Mouse (Mus musculus): ENCODE measurements around the gene Sept6. TPM values are rescaled to one million over a fixed set of nuclear protein-coding genes. Genes with fewer than 3 reads are reported as not detected.

Sept6 gene
- total and polyA plus RNA-seq, 3 experiments, result 94.1 to 180 (median 98.8) TPM

DNA sequence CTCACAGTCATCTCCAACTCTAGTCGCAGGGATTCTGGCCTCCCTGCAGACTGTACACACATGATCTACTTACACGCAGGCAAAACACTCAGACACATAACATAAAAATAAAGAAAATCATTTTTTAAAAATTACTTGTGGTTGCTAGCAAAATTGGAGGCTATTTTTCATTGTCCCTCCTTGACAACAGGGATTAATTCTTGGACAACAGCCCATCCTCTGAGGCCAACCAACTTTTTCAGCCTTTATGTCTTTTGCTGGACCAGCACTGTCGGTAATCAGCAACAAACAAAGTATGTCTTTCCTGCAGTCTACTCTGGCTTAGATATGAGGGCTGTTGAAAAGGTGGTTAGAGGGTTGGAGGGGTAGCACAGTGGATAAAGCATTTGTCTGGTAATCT is 50.5 kb downstream of the Sept6 start:
- no peaks in the 10 kb centered on the region for H3K9me3 ChIP-seq (replicated peaks; ENCODE audit: low read length)
- dilution Hi-C loops (cut with MboI; ENCODE audit: extremely low pct_ligation_motif_present, extremely low pct_unique_long_range_greater_than_20kb, low sequenced_read_pairs), result no loop called here

DNA sequence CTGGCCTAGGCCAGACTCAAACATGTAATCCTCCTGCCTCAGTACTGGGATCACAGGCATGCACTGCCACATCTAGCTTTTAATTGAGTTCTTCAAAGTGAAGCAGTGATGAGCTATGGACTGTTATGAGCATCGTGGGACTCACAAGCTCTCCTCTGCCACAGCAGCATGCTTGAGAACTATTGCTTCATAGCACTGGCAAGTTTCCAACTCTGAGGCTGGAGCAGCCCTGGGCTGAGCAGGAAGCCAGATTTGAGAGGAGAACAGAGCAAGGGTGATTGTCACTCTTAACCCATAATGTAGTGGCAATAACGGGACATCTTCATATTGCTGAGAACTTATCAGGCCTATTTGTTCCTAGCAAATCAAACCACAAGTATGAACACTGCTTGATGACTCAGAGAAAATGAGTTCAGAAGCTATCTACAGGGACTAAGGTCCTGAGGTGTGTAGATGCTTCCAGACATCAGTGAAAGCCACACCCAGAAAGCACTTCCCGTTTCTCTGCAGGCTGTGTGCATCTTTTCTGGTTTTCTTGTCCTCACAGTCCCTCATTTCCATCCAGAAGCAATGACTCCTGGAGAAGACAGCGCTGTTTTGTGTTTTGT is 51.7 kb downstream of the Sept6 start:
- Histone ChIP-seq H3K4me1 (ENCODE audit: control insufficient read depth in 1 of 2, insufficient read depth in 2 of 2) (peaks cover 0 to 10% of the 10 kb centered on the region in 2 experiments; a peak in 1 of 4 replicates), H3K27ac (ENCODE audit: insufficient read depth, low read depth) (no peak overlapping the region), H3K27me3 (replicated peaks) (no peaks in the 10 kb centered on the region), H3K4me2 (ENCODE audit: insufficient read depth, low read depth, poor library complexity, severe bottlenecking) (no peak overlapping the region), H3K79me2 (replicated peaks; ENCODE audit: control insufficient read depth, extremely low read depth, insufficient read depth, poor library complexity, severe bottlenecking) (no peaks in the 10 kb centered on the region), H3K9me3 (replicated peaks; ENCODE audit: low read length) (no peaks in the 10 kb centered on the region), H3K4me3 (replicated peaks in 1 of 3; ENCODE audit: low read depth in 2 of 3, low read length in 2 of 3, poor library complexity in 1 of 3) (no peak overlapping the region), H3K9ac (ENCODE audit: insufficient read depth, low read depth) (no peak overlapping the region), H3K36me3 (replicated peaks in 1 of 2; ENCODE audit: control insufficient read depth in 1 of 2, insufficient read depth in 1 of 2, low read length in 1 of 2) (peaks cover 40 to 88% of the 10 kb centered on the region in 2 experiments)
- in situ Hi-C loops (cut with MboI; ENCODE audit: low pct_ligation_motif_present, low pct_unique_long_range_greater_than_20kb, low sequenced_read_pairs) (no loop called here), dilution Hi-C loops (cut with MboI; ENCODE audit: extremely low pct_ligation_motif_present, extremely low pct_unique_long_range_greater_than_20kb, low sequenced_read_pairs) (no loop called here)
- DNase-seq (ENCODE audit: extremely low read depth), result peak; percentile 31
- TF ChIP-seq JUND (conservative IDR thresholded peaks at IDR 0.05; ENCODE audit: low read depth, low read length) (no peak), CTCF (conservative IDR thresholded peaks at IDR 0.05 in 1 of 2, IDR thresholded peaks at IDR 0.05 in 1 of 2; ENCODE audit: low read depth in 2 of 2, low read length in 2 of 2) (no peak), TBP (conservative IDR thresholded peaks at IDR 0.05; ENCODE audit: low read depth, low read length) (no peak), RAD21 (IDR thresholded peaks at IDR 0.05; ENCODE audit: low read depth, low read length) (no peak), USF1 (IDR thresholded peaks at IDR 0.05; ENCODE audit: low read depth, low read length) (no peak), MEF2A (IDR thresholded peaks at IDR 0.05; ENCODE audit: borderline replicate concordance, low read depth, low read length) (no peak), MAX (IDR thresholded peaks at IDR 0.05; ENCODE audit: low read length) (no peak), GABPA (IDR thresholded peaks at IDR 0.05; ENCODE audit: insufficient replicate concordance, low read depth, low read length) (no peak), CHD1 (IDR thresholded peaks at IDR 0.05; ENCODE audit: low read depth, low read length) (no peak), NRF1 (IDR thresholded peaks at IDR 0.05; ENCODE audit: low read depth, low read length) (no peak), EP300 (IDR thresholded peaks at IDR 0.05; ENCODE audit: low read length) (no peak), RCOR1 (conservative IDR thresholded peaks at IDR 0.05; ENCODE audit: low read depth, low read length) (no peak), PAX5 (IDR thresholded peaks at IDR 0.05; ENCODE audit: low read length) (no peak), MAFK (IDR thresholded peaks at IDR 0.05; ENCODE audit: insufficient replicate concordance, low read length) (no peak), POLR2AphosphoS2 (IDR thresholded peaks at IDR 0.05; ENCODE audit: low read depth, low read length) (no peak), E2F4 (IDR thresholded peaks at IDR 0.05; ENCODE audit: insufficient replicate concordance, low read depth, low read length) (no peak), MXI1 (IDR thresholded peaks at IDR 0.05; ENCODE audit: low read depth, low read length) (no peak), ZC3H11A (IDR thresholded peaks at IDR 0.05; ENCODE audit: low read depth, low read length) (no peak)

More for the DNA sequence above, 50.5 kb downstream of the Sept6 start:
- Histone ChIP-seq H3K4me2 (ENCODE audit: insufficient read depth, low read depth, poor library complexity, severe bottlenecking) (no peak overlapping the region), H3K36me3 (replicated peaks in 1 of 2; ENCODE audit: control insufficient read depth in 1 of 2, insufficient read depth in 1 of 2, low read length in 1 of 2) (peaks cover 39 to 82% of the 10 kb centered on the region in 2 experiments), H3K27ac (ENCODE audit: insufficient read depth, low read depth) (no peak overlapping the region), H3K9ac (ENCODE audit: insufficient read depth, low read depth) (no peak overlapping the region), H3K4me1 (ENCODE audit: control insufficient read depth in 1 of 2, insufficient read depth in 2 of 2) (peaks cover 0 to 10% of the 10 kb centered on the region in 2 experiments; a peak in 1 of 4 replicates), H3K79me2 (replicated peaks; ENCODE audit: control insufficient read depth, extremely low read depth, insufficient read depth, poor library complexity, severe bottlenecking) (no peaks in the 10 kb centered on the region), H3K4me3 (replicated peaks in 1 of 3; ENCODE audit: low read depth in 2 of 3, low read length in 2 of 3, poor library complexity in 1 of 3) (no peak overlapping the region), H3K27me3 (replicated peaks) (no peaks in the 10 kb centered on the region)
- no peak for DNase-seq (ENCODE audit: extremely low read depth)
- no peak for TF ChIP-seq POLR2A (IDR thresholded peaks at IDR 0.05; ENCODE audit: low read depth, low read length)
- no peak for TF ChIP-seq ZNF384 (IDR thresholded peaks at IDR 0.05; ENCODE audit: low read depth, low read length)
- TF ChIP-seq USF1 (IDR thresholded peaks at IDR 0.05; ENCODE audit: low read depth, low read length), result no peak
- TF ChIP-seq MYC (IDR thresholded peaks at IDR 0.05; ENCODE audit: low read depth, low read length), result no peak
- no peak for TF ChIP-seq MAX (IDR thresholded peaks at IDR 0.05; ENCODE audit: low read length)
- TF ChIP-seq TBP (conservative IDR thresholded peaks at IDR 0.05; ENCODE audit: low read depth, low read length), result no peak
- no peak for TF ChIP-seq MAFK (IDR thresholded peaks at IDR 0.05; ENCODE audit: insufficient replicate concordance, low read length)
- TF ChIP-seq KAT2A (IDR thresholded peaks at IDR 0.05; ENCODE audit: insufficient replicate concordance, low read length), result no peak
- in situ Hi-C loops (cut with MboI; ENCODE audit: low pct_ligation_motif_present, low pct_unique_long_range_greater_than_20kb, low sequenced_read_pairs), result no loop called here

Data from CH12.LX (cell line).